Mouse (Mus musculus) retina, embryonic 14.5 days (tissue): ENCODE data around the gene Col11a2.

ENCODE experiments used
- DNase-seq: peaks from one replicate; pipeline ENCODE4 v3.0.0-alpha.2; 2015; ENCODE audit warnings: low spot score

Col11a2 gene

GRCm38 (mm10) chr17:34104804-34105203 is 65.6 kb downstream of the Col11a2 start:
- DNase-seq: no peak

DNA sequence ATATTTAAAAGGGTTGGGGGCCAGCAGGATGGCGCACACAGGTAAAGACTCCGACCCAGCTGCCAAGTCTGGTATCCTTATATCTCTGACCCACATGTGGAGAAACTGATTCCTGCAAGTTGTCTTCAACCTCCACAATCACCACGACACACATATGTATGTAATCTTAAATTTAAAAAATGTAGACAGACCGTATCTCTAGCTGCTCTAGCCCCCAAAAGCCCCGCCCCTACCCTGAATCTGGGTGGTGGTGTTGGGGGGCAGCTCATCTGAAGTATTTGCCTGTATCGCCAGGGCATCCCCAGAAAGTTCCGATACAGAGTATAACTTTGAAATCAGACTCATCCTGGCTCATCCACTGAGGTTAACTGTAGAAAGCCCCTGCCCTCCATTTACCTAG is 67.3 kb downstream of the Col11a2 start:
- DNase-seq: no peak

DNA sequence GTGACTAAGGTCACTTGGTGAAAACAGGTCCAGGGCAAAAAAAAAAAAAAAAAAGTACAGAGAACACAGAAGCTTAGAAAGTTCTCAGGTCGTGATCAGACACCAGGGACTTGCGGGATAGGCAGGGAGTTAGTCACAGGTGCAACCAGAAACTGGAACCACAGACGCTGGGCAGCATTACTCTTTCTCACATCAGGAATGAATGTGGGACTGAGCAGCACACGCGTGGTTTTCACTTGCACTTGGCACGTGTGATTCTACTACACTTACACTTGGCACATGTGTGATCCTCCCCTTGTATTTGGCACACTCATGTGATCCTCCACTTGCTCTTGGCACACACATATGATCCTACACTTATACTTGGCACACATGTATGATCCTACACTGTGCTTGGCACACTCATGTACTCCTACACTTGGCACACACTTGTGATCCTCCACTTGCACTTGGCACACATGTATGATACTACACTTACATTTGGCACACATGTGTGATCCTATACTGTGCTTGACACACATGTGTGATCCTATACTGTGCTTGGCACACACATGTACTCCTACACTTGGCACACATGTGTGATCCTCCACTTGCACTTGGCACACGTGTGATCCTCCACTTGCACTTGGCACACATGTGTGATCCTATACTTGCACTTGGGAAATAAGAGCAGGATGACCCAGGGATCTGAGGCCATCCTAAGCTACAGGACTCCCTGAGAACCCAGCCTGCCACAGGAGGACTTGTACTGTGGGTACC is 68.1 kb downstream of the Col11a2 start:
- DNase-seq: no peak

DNA sequence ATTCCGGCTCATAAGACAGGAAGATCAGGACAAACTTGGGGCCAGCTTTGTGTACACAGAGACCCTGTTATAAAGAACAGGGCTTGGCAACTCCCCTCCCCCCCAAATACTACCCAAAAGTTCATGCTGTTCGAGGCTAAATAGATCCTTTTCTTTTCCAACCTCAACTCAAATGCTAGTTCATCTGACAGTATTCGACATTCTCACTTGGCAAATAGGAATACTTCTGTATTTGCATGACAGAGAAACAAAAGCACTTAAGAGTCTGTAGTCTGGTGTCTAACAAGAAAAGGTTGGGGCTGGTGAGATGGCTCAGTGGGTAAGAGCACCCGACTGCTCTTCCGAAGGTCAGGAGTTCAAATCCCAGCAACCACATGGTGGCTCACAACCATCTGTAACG is 69.2 kb downstream of the Col11a2 start:
- DNase-seq: no peak

GRCm38 (mm10) chr17:34109038-34109805 is 70.0 kb downstream of the Col11a2 start:
- DNase-seq: no peak

DNA sequence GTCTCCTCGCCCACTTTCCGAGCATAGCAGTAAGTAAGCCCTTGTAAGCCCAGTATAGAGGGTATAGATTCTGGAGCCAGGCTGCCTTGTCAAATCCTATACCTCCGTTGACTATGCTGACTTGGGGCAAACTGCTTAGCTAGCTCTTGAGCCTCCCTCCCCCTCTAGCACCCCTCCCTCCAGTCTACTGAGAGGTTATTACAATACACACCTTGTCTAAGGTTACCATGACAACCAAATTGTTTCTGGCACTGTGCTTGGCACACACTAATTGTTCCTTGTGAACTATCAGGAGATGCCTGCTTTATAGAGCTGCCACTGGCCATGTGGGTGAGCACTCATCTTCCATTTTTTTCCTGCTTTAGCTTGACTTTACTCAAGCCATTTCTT is 70.6 kb downstream of the Col11a2 start:
- DNase-seq: no peak

- DNase-seq: no peak
Observed at GRCm38 (mm10) chr17:34110309-34110708, 71.1 kb downstream of the Col11a2 start.

GRCm38 (mm10) chr17:34114114-34114513 is 74.9 kb downstream of the Col11a2 start:
- DNase-seq: no peak
